Mouse (Mus musculus): Measurements from ENCODE around the gene Dab2ip.

DNA sequence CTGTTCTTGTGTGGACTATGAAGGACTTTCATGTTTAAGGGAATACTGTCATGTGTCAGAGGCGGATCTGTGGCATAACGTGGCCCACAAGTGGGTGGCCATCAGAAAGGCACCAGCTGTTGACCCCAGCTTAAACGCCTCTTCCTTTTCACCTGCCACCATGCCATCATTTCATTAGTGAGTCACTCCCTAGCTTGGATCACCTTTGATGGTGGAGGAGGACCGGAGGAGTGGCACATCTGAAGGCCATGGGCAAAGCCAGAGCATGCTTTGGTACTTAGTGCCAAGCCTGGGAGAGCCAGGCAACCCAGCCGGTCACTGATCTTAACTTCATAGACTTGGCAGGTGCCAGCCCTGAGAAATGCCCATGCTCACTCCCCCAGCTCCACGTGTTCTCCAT, 96.7 kb downstream of the Dab2ip start:
- no peak for TF ChIP-seq CTCF (IDR thresholded peaks at IDR 0.05; ENCODE audit: low read depth)
- no peak for TF ChIP-seq EP300 (optimal IDR thresholded peaks at IDR 0.05)
